Mouse (Mus musculus): ENCODE data around the gene Zmpste24. TPM values are rescaled to one million over a fixed set of nuclear protein-coding genes. Genes with fewer than 3 reads are reported as not detected.

The Zmpste24 gene
- 100 to 1,000 TPM in 1 of 2 experiments, 10 to 100 TPM in 1; 96.1 to 111 TPM for total RNA-seq (2023)

GRCm38 (mm10) chr4:121097650-121098378, at the start of gene Zmpste24:
Gene Zmpste24, minus strand, starts transcription at chr4:121098241.

GRCm38 (mm10) chr4:121109126-121109525, 11.1 kb upstream of the Zmpste24 start, which contains the start of gene Tmco2:
Gene Tmco2, minus strand, starts transcription at chr4:121109226.

GRCm38 (mm10) chr4:121039331-121040115, 58.5 kb downstream of the Zmpste24 start, which contains the start of gene Col9a2:
Gene Col9a2, plus strand, starts transcription at chr4:121039385.

GRCm38 (mm10) chr4:121016928-121017657, 80.9 kb downstream of the Zmpste24 start, which contains the start of gene Smap2:
Gene Smap2, minus strand, starts transcription at chr4:121017247.

Other genes starting within 250 kb of the Zmpste24 start
- gene Rims3, start 243.4 kb downstream of the Zmpste24 start, total RNA-seq (2023): under 1 TPM; 0.22 to 0.24 TPM
- gene Exo5, start 173.2 kb downstream of the Zmpste24 start, total RNA-seq (2023): 1 to 10 TPM; 4.3 to 5.0 TPM
- gene Zfp69, start 146.5 kb downstream of the Zmpste24 start, total RNA-seq (2023): 1 to 10 TPM; 1.7 to 2.2 TPM
- 100 to 1,000 TPM; 176 to 190 TPM for gene Smap2, start 81.0 kb downstream of the Zmpste24 start, total RNA-seq (2023)
- not detected for gene Col9a2, start 58.9 kb downstream of the Zmpste24 start, total RNA-seq (2023)
- gene Tmco2, start 11.0 kb upstream of the Zmpste24 start, total RNA-seq (2023): not detected
- 10 to 100 TPM; 73.6 to 78.6 TPM for gene Rlf, start 116.8 kb upstream of the Zmpste24 start, total RNA-seq (2023)
- gene Gm12888, start 226.7 kb upstream of the Zmpste24 start, total RNA-seq (2023): not detected